Mouse (Mus musculus): ENCODE data around the gene Sar1a. TPM values are rescaled to one million over a fixed set of nuclear protein-coding genes. Genes with fewer than 3 reads are reported as not detected.

Gene Sar1a
- total RNA-seq, 2 experiments from 2014 or later: 144 to 158 TPM

GRCm38 (mm10) chr10:61722215-61722614, 42.1 kb downstream of the Sar1a start:
- intact Hi-C loops (cut with DNase I): no loop called here
- no peak for DNase-seq

- peak; percentile 42 to 56 for DNase-seq
- intact Hi-C loops (cut with DNase I): no loop called here
Measured at GRCm38 (mm10) chr10:61723271-61723670, 43.2 kb downstream of the Sar1a start.

DNA sequence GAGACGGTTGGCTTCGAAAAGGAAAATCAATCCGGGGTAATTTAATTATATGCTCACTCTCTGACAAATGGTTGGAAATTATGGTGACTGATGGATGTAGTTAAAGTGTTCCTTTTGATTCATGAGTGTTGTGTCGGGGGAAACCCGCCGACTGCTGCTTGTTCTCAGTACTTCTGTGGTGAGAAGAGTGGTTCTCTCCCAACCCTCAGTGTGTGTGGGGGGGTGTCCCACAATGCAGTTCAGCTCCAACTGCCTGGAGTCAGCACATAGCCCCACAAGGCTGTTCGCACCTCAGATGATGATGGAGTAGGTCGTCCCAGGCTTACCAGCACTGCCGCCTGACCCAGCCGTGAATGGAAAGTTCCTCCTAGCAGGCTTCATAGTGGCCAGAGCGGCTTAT, 49.1 kb downstream of the Sar1a start:
- intact Hi-C loops (cut with DNase I): no loop called here
- no peak for DNase-seq

- DNase-seq: no peak
- intact Hi-C loops (cut with DNase I): no loop called here
Measured at GRCm38 (mm10) chr10:61730171-61730570, 50.1 kb downstream of the Sar1a start.

DNA sequence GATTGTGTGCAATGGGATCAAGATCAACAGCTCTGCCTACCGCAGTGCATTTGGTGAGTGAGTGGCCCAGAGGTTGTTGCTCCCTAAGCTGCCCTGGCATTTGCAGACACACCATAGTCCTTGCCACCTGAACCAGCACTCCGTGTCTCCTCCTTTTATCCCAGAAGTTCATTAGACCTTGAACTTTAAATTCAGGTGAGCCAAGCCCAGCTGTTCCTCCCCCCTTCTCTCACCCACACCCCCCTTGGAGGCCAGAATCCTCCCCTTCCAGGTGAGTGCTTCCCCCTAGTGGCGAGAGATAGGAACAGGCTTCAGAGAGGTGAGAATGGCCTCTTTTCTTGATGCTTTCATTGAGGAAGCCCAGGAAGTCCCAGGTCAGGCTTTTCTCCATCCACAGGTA, 54.3 kb downstream of the Sar1a start:
- intact Hi-C loops (cut with DNase I): no loop called here
- DNase-seq: peak in 1 of 2 experiments; percentile 55

DNA sequence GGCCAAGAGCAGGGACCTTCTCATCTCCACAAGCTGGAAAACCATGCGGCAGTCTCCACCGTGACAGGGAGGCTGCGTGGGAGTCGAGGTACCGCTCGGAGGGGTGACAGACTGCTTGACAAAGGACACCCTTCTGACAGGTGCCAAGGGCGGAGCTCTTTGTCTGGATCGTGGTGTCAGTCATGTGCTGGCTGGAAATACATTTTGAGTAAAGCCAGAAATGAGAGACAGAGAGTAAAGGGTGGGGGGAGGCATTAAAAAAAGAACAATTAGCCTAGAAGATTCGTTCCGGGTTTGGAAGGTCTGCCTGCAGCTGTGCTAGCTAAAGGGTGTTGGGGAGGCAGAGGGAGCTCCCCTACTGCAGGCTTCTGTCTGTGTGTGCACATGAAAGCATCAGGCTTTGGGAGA, 56.6 kb downstream of the Sar1a start:
- intact Hi-C loops (cut with DNase I): no loop called here

DNA sequence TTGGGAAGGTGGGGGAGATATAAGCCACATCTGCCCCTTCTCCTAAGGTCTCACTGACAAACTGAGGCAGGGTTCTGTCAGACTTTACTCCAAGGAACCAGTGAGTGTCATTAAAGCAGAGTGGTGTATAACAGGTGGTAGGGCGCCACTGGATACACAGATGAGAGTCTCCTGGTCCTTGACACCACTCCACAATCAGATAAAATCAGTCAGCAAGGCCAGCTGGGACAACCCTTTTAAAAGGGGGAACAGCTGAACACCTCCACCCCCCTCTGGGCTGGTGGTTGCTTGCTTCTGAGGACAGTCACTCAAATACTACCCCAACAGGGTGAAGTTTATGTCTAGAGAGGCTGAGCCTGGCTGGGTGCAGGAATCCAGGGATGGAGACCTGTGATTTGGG, 57.4 kb downstream of the Sar1a start:
- intact Hi-C loops (cut with DNase I): no loop called here
- DNase-seq: no peak

More for the DNA sequence above, 56.6 kb downstream of the Sar1a start:
- no peak for DNase-seq

DNA sequence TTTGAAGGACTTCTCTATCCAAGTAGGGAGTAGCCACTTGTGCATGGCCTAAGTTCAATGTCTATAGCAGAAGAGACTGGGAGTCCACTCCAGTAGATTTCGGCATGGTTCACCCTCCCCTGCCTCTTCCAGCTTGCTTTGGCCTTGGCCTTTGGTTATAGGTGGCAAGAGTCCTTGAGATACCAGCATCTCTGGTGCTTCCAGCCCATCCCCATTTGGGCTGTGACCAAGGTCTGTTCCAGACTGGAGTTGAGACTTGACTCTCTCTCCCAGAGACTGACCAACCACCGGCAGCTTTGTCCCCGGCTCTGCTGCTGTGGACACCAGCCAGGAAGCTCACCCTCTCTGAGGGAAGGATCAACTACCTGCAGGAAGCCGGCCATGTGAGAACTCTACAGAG, 58.0 kb downstream of the Sar1a start:
- intact Hi-C loops (cut with DNase I): no loop called here
- DNase-seq: no peak

DNA sequence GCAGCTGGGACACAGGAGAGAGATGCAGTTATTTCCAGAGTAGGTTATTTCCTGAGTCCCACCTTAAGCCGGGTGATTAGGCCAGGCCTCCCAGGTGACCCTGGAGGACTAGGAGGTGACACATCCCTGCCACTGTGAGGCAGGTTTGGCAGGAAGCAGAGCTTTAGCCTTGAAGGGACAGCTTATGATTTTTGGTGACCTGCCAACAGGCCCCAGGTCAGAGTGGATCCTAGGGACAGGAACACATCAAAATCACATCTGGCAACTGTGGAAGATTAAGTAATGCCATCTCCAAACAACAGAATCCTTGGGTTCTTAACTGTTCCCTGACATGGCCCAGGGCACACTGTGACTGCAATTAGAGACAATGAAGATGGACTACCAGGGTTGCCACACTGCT, 61.2 kb downstream of the Sar1a start:
- intact Hi-C loops (cut with DNase I): no loop called here

DNA sequence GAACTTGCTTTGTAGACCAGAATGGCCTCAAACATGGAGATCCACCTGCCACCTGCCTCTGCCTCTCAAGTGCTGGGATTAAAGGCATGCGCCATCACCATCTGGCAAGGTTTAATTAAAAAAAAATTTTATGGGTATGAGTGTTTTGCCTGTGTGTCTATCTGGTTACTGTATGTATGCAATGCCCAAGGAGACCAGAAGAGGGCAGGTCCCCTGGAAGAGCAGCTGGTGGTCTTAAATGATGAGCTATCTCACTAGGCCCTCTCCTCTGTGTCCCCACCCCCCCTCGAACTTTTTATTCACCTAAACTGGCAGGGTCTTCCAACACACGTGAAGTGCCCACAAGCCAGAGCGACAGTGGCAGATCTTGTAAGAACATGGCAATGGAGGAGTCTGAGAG, 61.8 kb downstream of the Sar1a start:
- no peak for DNase-seq
- intact Hi-C loops (cut with DNase I): no loop called here

More for the DNA sequence above, 61.2 kb downstream of the Sar1a start:
- no peak for DNase-seq

- intact Hi-C loops (cut with DNase I): no loop called here
- no peak for DNase-seq
Measured at GRCm38 (mm10) chr10:61742336-61742735, 62.2 kb downstream of the Sar1a start.

Other genes with a start within 250 kb of the Sar1a start
- gene Eif4ebp2, start 227.6 kb upstream of the Sar1a start, total RNA-seq (2021): 10 to 100 TPM; 89.5 to 93.7 TPM
- gene Lrrc20, start 204.5 kb upstream of the Sar1a start, total RNA-seq (2021): 10 to 100 TPM; 19.1 to 22.9 TPM
- gene Npffr1, start 84.8 kb upstream of the Sar1a start, total RNA-seq (2021): under 1 TPM; 0.07 to 0.10 TPM
- 10 to 100 TPM; 45.1 to 52.5 TPM for gene Ppa1, start 31.7 kb upstream of the Sar1a start, total RNA-seq (2021)
- gene Tysnd1, start 15.2 kb downstream of the Sar1a start, total RNA-seq (2021): 10 to 100 TPM; 25.9 to 26.6 TPM
- gene Aifm2, start 35.0 kb downstream of the Sar1a start, total RNA-seq (2021): 10 to 100 TPM; 36.0 to 52.5 TPM
- gene H2afy2, start 103.8 kb downstream of the Sar1a start, total RNA-seq (2021): 10 to 100 TPM; 10.7 to 12.7 TPM